Mouse (Mus musculus) liver, postnatal 0 days (tissue): ENCODE results near the gene Heatr5a. TPM values are rescaled to one million over a fixed set of nuclear protein-coding genes. Genes with fewer than 3 reads are reported as not detected.

Experiments
- ATAC-seq: fragments of 200-750 bp; cut with Nextera tagmentation; 2 replicates; pipeline ENCODE4 v1.8.0; 2017; ENCODE audit warnings: mild to moderate bottlenecking, moderate library complexity
- DNase-seq: peaks from one replicate; pipeline ENCODE4 v3.0.0-alpha.2; 2016
- H3K27ac ChIP-seq: fragments of 300-500 bp; sonication (generic); 2 replicates; pipeline ENCODE4 v1.5.1; 2014; ENCODE audit warnings: antibody characterized with exemption, moderate library complexity, mild to moderate bottlenecking, low read depth
- H3K27me3 ChIP-seq: fragments of 300-500 bp; sonication (generic); 2 replicates; pipeline ENCODE4 v1.6.1; 2014; ENCODE audit warnings: low read length, control low read depth, mixed read lengths; ENCODE audit not compliant: insufficient read depth
- H3K36me3 ChIP-seq: fragments of 300-500 bp; sonication (generic); replicated peaks from 2 replicates; pipeline ENCODE4 v1.6.1; 2014; ENCODE audit warnings: mild to moderate bottlenecking, control low read depth, low read length, moderate library complexity, mixed read lengths; ENCODE audit not compliant: insufficient read depth
- H3K4me1 ChIP-seq: fragments of 300-500 bp; sonication (generic); 2 replicates; pipeline ENCODE4 v1.6.1; 2014; ENCODE audit warnings: antibody characterized with exemption, mild to moderate bottlenecking, control low read depth; ENCODE audit not compliant: insufficient read depth
- H3K4me2 ChIP-seq: fragments of 300-500 bp; sonication (generic); 2 replicates; pipeline ENCODE4 v1.6.1; 2014; ENCODE audit warnings: low read depth, mild to moderate bottlenecking, low read length, moderate library complexity, mixed read lengths
- H3K4me3 ChIP-seq: fragments of 300-500 bp; sonication (generic); 2 replicates; pipeline ENCODE4 v1.5.1; 2014; ENCODE audit warnings: low read depth, low read length
- H3K9ac ChIP-seq: fragments of 300-500 bp; sonication (generic); replicated peaks from 2 replicates; pipeline ENCODE4 v1.6.1; 2014; ENCODE audit warnings: mild to moderate bottlenecking, moderate library complexity
- H3K9me3 ChIP-seq: fragments of 300-500 bp; sonication (generic); 2 replicates; pipeline ENCODE4 v1.6.1; 2016; ENCODE audit warnings: mild to moderate bottlenecking, control low read depth, low read length, mixed read lengths
- CTCF ChIP-seq: sonication (generic); IDR thresholded peaks from 2 replicates; pipeline ENCODE4 v1.5.1; 2016; ENCODE audit warnings: antibody characterized with exemption, low read depth
- EP300 ChIP-seq: IDR thresholded peaks from 2 replicates; pipeline ENCODE4 v1.6.1; 2016; ENCODE audit warnings: antibody characterized with exemption, low read depth, mild to moderate bottlenecking
- WGBS: fragments of 180-500 bp; shearing (Covaris S2); extraction: QIAGEN DNeasy Blood & Tissue Kit; methylation state at CpG from one replicate; pipeline ENCODE4 v1.1.7; 2014; ENCODE audit not compliant: insufficient replicate concordance; 5-methylcytosine and 5-hydroxymethylcytosine counted together
- polyA plus RNA-seq: library from polyadenylated mRNA; unstranded; fragments of >200 nt; fragmentation: Nextera tagmentation; extraction: Ambion mirVana; gene quantifications from 2 replicates; pipeline ENCODE4 v1.2.1, GENCODE M21; 2015

Heatr5a gene
- polyA plus RNA-seq, 1 experiment from 2014 or later = 2.6 TPM

DNA sequence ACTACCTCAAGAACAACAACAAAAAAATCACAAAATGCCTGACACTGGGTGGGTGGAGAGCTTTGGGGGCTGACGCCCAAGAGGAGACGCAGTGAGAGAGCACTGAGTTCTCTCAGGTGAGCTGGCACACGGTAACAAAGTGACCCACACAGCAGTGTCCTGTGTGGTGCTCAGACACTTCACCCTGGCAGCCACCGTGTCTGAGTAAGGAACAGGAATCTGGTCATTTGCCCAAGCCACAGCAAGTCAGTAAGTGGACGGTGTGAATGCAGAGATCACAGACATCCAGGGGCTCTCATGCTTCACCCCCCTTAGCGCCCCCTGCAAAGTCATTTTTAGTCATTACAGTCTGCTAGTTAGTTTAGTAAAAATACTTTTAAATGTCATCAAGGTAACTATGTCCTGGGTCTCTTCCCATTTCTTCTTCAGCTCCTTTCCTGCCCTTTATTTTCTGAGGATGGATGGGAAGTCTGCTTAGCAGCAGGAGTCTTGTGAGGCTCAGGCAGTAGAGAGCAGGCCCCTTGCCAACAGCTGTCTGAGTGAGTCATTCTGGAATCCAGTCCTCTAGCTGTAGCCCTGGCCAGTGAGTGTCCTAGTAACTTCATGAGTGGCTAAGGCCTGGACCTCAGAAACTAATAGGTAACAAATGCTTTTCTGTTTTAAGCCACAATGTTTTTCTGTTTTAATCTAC lies 88.4 kb downstream of the Heatr5a start:
- DNase-seq (no peak), ATAC-seq (no peak)
- Histone ChIP-seq H3K9me3 (no peaks in the 10 kb centered on the region), H3K4me2 (no peak overlapping the region), H3K9ac (no peak overlapping the region), H3K27ac (peak overlapping the region; percentile 20), H3K27me3 (no peaks in the 10 kb centered on the region), H3K36me3 (peaks cover 34% of the 10 kb centered on the region), H3K4me3 (no peak overlapping the region), H3K4me1 (no peaks in the 10 kb centered on the region)
- WGBS = 85% methylated on average over 6 of the region's 6 CpGs
- TF ChIP-seq EP300 (no peak), CTCF (no peak)

- H3K36me3 ChIP-seq = peaks cover 39% of the 10 kb centered on the region
- no peaks in the 10 kb centered on the region for H3K9me3 ChIP-seq
- no peaks in the 10 kb centered on the region for H3K4me1 ChIP-seq
- 80% methylated on average over 2 of the region's 2 CpGs for WGBS
- H3K4me3 ChIP-seq = no peak overlapping the region
- H3K9ac ChIP-seq = no peak overlapping the region
- no peak overlapping the region for H3K4me2 ChIP-seq
- DNase-seq (no peak), ATAC-seq (no peak)
- H3K27me3 ChIP-seq = no peaks in the 10 kb centered on the region
- no peak overlapping the region for H3K27ac ChIP-seq
- TF ChIP-seq EP300 (no peak), CTCF (peak; percentile 50)
These were observed 89.3 kb downstream of the Heatr5a start for GRCm38 (mm10) chr12:51881775-51882174.

GRCm38 (mm10) chr12:51871446-51872144 lies 99.5 kb downstream of the Heatr5a start:
- WGBS = 34% methylated on average over 11 of the region's 11 CpGs
- H3K4me1 ChIP-seq = peaks cover 19% of the 10 kb centered on the region
- peak overlapping the region; percentile 13; the same call in 1 of the 2 replicates for H3K4me2 ChIP-seq
- TF ChIP-seq CTCF (no peak), EP300 (no peak)
- H3K27me3 ChIP-seq = no peaks in the 10 kb centered on the region
- ATAC-seq = peak; percentile 46
- peak overlapping the region; percentile 8; the same call in 1 of the 2 replicates for H3K27ac ChIP-seq
- no peak overlapping the region for H3K4me3 ChIP-seq
- H3K9ac ChIP-seq = no peak overlapping the region
- DNase-seq = no peak
- H3K9me3 ChIP-seq = no peaks in the 10 kb centered on the region
- 0 out of 2 replicates have a peak, but pooled peaks cover 7% of the 10 kb centered on the region for H3K36me3 ChIP-seq

DNA sequence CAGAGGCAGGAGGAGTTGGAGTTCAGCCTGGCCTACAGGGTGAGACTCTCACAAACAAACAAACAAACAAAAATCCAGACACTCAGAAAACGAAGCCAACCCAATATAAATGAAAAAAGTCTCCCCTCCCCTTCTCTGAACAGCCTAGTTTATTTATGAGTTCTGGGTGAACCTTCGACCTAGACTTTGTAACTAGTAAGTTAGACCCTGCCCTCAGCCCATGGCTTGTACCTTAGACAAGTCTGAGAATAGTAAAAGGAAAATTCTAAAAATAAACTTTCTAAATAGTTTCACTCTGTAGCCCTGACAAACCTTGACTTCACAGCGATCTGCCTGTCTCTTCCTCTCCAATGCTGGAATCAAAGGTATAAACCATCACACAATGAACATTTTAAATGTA lies 101.6 kb downstream of the Heatr5a start:
- TF ChIP-seq CTCF (no peak), EP300 (no peak)
- 78% methylated on average over 3 of the region's 3 CpGs for WGBS
- Histone ChIP-seq H3K36me3 (0 out of 2 replicates have a peak, but pooled peaks cover 2% of the 10 kb centered on the region), H3K9ac (no peak overlapping the region), H3K4me1 (peaks cover 38% of the 10 kb centered on the region), H3K4me2 (no peak overlapping the region), H3K9me3 (no peaks in the 10 kb centered on the region), H3K27ac (no peak overlapping the region), H3K27me3 (no peaks in the 10 kb centered on the region), H3K4me3 (no peak overlapping the region)
- DNase-seq (no peak), ATAC-seq (no peak)

DNA sequence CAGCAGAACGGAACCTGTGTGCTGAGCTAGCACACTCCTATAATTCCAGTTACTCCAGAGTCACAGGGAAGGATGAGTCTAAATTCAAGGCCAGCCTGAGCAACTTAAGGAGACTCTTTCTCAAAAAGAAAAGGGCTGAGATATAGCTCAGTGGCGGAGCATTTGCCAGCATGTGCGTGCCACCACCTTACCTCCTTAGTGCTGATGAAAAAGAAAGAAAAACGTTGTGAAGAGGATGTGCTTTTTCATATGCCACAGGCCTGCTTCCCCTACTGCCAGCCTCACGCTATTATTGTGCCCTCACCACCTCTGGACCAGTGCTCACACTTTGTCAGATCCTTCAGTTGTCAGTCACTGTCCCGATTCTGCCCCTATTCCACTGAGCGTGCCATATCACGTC lies 104.0 kb downstream of the Heatr5a start:
- Histone ChIP-seq H3K4me1 (peaks cover 40% of the 10 kb centered on the region), H3K9ac (no peak overlapping the region), H3K9me3 (no peaks in the 10 kb centered on the region), H3K27me3 (no peaks in the 10 kb centered on the region), H3K27ac (0 out of 2 replicates have a peak overlapping the region, but pooled peaks have one; percentile 24), H3K36me3 (no peaks in the 10 kb centered on the region), H3K4me2 (no peak overlapping the region), H3K4me3 (no peak overlapping the region)
- ATAC-seq (no peak), DNase-seq (no peak)
- TF ChIP-seq CTCF (no peak), EP300 (no peak)
- WGBS = 76% methylated on average over 8 of the region's 8 CpGs

GRCm38 (mm10) chr12:51866226-51866910 lies 104.8 kb downstream of the Heatr5a start:
- H3K27me3 ChIP-seq = no peaks in the 10 kb centered on the region
- H3K4me2 ChIP-seq = peak overlapping the region; percentile 47
- no peak for TF ChIP-seq CTCF
- no peak for TF ChIP-seq EP300
- no peaks in the 10 kb centered on the region for H3K36me3 ChIP-seq
- H3K9me3 ChIP-seq = no peaks in the 10 kb centered on the region
- peak overlapping the region; percentile 37; the same call in 1 of the 2 replicates for H3K9ac ChIP-seq
- ATAC-seq (peak; percentile 60), DNase-seq (peak; percentile 38)
- H3K4me3 ChIP-seq = no peak overlapping the region
- 54% methylated on average over 13 of the region's 13 CpGs for WGBS
- H3K27ac ChIP-seq = peak overlapping the region; percentile 93
- H3K4me1 ChIP-seq = peaks cover 33% of the 10 kb centered on the region
